Mouse (Mus musculus) gastrocnemius, adult 2 months (tissue): ENCODE data around the gene Zfp839. TPM values are rescaled to one million over a fixed set of nuclear protein-coding genes. Genes with fewer than 3 reads are reported as not detected.

Experiments used
- DNase-seq: peaks from one replicate; pipeline ENCODE4 v3.0.0; 2022
- H3K27ac ChIP-seq: fragments of 200-600 bp; 2 replicates; pipeline ENCODE4 v1.8.1; 2022; ENCODE audit warnings: mild to moderate bottlenecking
- H3K4me3 ChIP-seq: fragments of 200-600 bp; 2 replicates; pipeline ENCODE4 v1.8.1; 2022; ENCODE audit warnings: mild to moderate bottlenecking, moderate library complexity
- CTCF ChIP-seq: fragments of 200-600 bp; IDR thresholded peaks from 2 replicates; pipeline ENCODE4 v1.8.1; 2022; ENCODE audit warnings: antibody characterized with exemption, mild to moderate bottlenecking, moderate library complexity
- intact Hi-C: fragments of 180-260 bp; cut with DNase I; formaldehyde crosslinking; loops from one replicate; pipeline ENCODE4 v1.15.1; 2025
- long read RNA-seq, 2 experiments: library from polyadenylated mRNA; stranded (forward); transcript quantifications; one replicate each; pipeline ENCODE4 v2.0.0; 2021
- total RNA-seq, 2 experiments: library from RNA; stranded (reverse); gene quantifications; 2 replicates each; pipeline ENCODE4 v1.2.3; 2021

Gene Zfp839
- total RNA-seq: 1 to 10 TPM; 7.0 to 7.7 TPM
- long read RNA-seq, experiment 1, partial matches to known transcripts: 5 of 16 reads
- long read RNA-seq, experiment 1, other reads (novel, unspliced or antisense): 6 of 16 reads
- long read RNA-seq, experiment 2, partial matches to known transcripts: 2 of 12 reads
- long read RNA-seq, experiment 2, other reads (novel, unspliced or antisense): 6 of 12 reads

DNA sequence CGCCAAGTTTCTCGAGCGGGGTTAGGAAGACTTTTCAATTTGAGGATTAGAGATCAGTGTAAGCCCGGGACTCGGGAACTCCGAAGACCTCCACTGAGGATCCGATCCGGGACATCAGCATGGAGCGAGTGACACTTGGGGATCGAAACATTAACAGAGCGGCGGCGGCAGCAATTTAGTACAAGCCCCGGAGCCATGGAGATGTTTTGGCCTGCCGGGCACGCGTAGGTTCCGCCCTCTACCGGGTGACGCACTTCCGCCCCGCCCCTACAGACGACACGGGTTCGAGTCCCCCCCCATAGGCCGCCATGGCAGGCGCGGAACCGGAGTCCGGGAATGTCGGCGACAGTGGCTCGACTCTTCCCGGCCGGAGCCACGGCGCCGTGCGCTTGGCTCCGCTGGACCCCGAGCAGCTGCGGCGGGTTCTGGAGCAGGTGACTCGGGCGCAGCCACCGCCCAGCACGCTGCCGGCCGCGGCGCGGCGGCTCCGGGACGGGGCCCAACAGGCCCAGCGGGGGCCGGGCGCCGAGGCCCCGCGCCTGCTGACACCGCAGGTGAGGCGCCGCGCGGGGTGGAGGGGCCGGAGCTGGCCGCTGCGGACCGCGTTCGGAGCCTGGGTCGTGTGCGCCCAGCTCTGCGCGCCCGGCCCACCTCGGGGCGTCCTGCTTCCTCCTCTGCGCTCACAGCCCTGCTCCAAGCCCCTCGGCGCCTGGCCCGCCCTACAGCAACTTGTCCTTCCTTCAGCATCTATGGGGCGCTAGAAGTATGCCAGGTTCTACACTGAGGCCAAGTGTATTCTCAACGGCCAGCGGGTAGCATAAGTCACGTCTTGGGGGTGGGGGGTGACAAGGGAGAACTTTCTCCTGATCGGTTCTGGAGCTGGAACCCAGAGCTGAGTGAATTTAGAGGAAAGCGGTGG is at the start of gene Zfp839:
Gene Zfp839 (plus strand): TSS at position 244 of the 919 bp plus-strand sequence.
- Histone ChIP-seq H3K27ac (peak within 1 kb of the TSS; percentile 97), H3K4me3 (peak within 1 kb of the TSS; percentile 89)
- no peak for TF ChIP-seq CTCF
- intact Hi-C loops: loop anchor here (5.0 kb wide), 1 partner anchor 142 kb away; no protein-coding TSS in a partner anchor
- DNase-seq: peak; percentile 91

DNA sequence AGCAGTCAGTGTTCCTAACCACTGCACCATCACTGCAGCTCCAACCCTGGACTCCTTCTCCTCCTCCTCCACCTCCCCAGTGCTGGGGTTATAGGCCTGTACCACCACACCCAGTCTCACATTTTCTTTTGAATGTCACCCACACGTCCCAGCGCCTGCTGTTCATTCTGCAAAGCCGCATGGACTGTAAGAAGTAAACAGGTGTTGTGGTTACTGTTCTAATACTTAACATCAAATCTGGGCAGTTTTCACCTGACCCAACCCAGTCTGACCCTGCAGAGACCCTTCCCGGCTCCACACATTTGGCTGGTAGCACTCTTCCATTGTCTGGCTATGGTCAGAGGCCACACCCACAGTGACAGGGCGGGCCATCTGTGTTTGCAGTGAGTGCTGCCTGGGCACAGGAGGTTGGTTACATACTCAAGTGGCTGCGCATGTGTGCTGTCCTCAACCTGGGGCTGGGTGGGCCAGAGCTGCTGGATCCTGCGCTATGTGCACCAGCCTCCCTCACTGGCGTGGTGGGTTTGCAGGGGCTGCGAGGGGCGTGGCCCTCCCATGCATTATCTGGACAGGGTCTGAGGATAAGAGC is 48.1 kb upstream of the Zfp839 start:
- no peak overlapping the region for H3K4me3 ChIP-seq
- peak overlapping the region; percentile 31; the same call in 1 of the 2 replicates for H3K27ac ChIP-seq
- intact Hi-C loops: no loop called here
- no peak for TF ChIP-seq CTCF
- no peak for DNase-seq

DNA sequence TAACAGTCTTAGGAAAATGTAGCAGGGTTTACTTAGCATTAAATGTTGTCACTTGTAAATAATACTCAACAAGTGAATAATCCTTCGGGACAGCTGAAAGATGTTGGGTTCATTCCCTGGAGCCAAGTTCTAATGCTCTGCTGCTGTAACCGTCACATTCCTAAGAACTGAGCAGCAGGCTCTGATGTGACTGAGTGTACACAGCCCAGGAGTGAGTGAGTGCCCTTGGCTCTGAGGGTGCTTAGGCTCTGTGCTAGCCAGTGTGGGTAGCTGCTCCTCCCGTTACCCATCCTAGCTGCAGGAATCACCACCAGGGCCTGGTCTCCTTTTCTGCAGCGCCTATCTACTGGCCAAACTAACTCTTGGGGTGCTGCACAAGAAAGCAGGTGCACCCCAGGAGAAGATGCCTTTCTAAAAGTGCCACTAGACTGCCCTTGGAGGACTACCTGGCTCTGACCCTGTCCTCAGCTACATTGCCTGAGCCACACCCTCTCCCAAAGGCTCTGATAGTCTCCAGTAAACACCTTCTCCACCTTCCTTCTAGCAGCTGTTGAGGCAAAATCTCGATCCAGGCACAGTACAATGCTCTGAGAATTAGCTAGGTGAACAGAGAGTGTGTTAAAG is 47.3 kb upstream of the Zfp839 start:
- peak overlapping the region; percentile 38; the same call in 1 of the 2 replicates for H3K27ac ChIP-seq
- no peak overlapping the region for H3K4me3 ChIP-seq
- no peak for DNase-seq
- intact Hi-C loops: no loop called here
- no peak for TF ChIP-seq CTCF

DNA sequence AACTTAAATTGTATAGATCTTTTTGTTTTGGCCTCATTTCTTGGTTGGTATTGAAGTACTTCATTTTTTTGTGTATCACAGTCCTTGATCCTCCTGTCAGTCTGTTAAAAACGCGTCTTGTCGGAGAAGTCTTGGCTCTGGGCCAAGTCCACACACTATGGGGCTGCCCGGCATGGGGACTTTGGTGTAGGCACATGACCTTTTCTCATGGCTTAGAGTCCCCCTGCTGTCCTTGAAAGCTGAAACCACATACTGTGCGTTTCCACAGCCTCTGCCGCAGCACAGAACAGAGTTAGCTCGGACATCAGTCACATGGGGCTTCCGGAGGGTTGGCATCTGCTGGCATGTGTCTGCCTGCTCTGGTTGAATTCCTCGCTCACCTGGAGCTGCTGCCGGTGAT is 45.8 kb upstream of the Zfp839 start:
- no peak overlapping the region for H3K27ac ChIP-seq
- TF ChIP-seq CTCF: no peak
- intact Hi-C loops: no loop called here
- no peak for DNase-seq
- no peak overlapping the region for H3K4me3 ChIP-seq

DNA sequence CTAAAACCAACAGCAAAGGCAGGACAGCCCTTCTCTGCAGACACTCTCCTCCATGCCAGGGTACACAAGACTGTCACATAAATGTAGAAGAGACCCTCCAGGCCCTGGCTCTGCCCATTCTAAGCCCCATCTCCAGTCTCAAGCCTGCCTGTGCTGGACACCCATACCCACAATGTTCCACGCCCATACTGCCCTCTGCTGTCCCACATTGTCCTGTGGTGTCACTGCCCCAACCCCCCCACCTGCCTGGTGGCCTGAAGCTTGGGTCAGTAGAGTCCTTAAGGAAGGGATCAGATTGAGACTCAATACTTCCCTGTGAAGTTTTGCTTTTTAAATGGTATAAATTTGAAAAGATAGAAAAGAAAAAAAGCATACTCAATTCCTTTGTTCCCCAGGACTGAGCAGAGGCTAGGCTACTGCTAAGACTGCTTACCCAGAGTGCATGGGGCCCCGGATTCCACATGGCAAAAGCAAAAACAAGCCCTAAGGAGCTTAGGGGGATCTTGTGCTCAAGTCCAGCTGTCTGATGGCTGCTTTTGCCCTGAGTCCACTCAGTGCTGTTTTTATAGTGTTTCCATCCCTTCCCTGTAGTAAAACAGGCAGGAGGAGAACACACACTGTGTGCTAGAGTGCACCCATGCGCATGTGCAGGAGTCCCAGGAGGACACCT is 43.6 kb upstream of the Zfp839 start:
- no peak overlapping the region for H3K27ac ChIP-seq
- no peak overlapping the region for H3K4me3 ChIP-seq
- TF ChIP-seq CTCF: peak; percentile 64
- peak; percentile 61 for DNase-seq
- intact Hi-C loops: loop anchor here (5.0 kb wide), 1 partner anchor 69 kb away; the partner anchor contains the start of gene Wdr20

DNA sequence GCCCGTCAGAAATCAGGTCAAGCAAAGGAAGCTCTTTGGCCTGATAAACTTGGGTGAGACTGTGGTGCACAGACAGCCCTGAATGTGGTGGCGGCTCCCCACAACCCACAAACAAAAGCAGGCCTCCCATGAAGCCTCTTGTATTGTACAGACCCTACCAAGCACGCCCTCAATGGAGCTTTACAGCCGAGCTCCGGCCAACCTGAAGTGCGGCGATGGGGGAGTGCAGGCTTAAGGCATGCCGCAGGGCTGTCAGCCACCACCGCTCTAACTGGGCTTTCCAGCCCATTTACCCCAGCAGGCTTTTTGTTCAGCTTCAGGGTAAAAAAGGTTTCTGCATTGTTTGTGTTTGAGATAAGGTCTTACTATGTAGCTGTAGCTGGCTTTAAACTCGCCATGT is 41.6 kb upstream of the Zfp839 start:
- DNase-seq: no peak
- intact Hi-C loops: loop anchor here (5.0 kb wide), 1 partner anchor 71 kb away; the partner anchor contains the start of gene Wdr20
- no peak for TF ChIP-seq CTCF
- H3K4me3 ChIP-seq: no peak overlapping the region
- no peak overlapping the region for H3K27ac ChIP-seq

DNA sequence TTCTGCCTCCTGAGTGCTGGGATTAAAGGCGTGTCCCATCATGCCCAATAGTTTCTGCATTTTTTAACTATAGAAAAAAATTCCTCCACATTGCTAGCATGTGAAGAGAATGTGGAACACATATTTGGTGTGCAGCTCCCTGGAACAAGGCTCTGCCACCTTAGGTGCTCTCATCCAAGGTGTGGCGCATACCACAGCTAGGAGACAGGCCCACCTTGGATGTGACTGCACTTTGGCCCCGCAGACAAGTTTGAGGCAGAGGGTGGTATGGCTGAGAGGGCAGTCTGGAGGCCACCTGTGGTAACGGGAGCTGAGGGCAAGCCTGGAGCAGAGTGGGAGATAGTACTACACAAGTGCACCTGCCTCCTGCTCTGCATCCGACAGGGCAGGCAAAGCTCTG is 41.2 kb upstream of the Zfp839 start:
- intact Hi-C loops: loop anchor here (5.0 kb wide), 1 partner anchor 72 kb away; the partner anchor contains the start of gene Wdr20
- TF ChIP-seq CTCF: no peak
- Histone ChIP-seq H3K27ac (no peak overlapping the region), H3K4me3 (no peak overlapping the region)
- no peak for DNase-seq

DNA sequence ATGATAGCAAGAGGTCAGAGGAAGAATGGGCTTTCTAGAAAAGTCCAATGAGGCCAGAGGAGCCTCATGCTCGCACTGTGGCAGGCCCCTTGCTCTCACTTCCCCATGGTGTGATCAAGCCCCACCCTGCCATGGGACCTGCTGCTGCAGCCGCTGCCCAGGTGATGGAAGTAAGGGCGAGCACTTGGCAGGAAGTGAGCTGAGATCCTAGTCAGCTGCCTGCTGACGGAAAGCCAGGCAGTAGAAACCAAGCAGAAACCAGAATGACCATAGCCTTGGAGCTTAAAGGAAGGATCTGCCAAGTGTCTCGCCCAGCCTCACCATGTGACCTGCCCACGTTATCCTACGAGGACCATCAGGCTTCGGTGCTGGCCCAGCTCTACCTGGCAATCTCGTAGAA is 36.9 kb upstream of the Zfp839 start:
- H3K4me3 ChIP-seq: no peak overlapping the region
- no peak for DNase-seq
- no peak for TF ChIP-seq CTCF
- intact Hi-C loops: no loop called here
- no peak overlapping the region for H3K27ac ChIP-seq

DNA sequence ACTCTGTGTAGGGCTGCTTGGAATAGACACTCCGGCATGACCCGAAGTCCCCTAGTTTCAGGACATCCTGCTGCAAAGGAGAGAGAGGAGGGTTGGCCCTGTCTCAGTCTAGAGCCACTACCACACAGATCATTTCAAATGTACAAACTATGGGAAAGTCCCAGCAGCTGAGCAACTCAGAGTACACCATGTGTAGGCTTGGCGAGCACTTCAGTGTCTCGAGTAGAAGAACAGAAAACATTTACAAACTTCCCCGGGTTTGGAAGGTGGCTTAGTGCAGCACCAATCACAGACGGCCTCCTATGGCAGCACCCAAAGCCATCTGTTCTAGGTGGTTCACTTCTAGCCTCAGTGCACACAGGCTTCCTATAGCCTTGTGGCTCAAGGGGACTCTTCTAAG is 36.4 kb upstream of the Zfp839 start:
- H3K4me3 ChIP-seq: no peak overlapping the region
- no peak for TF ChIP-seq CTCF
- intact Hi-C loops: no loop called here
- no peak for DNase-seq
- H3K27ac ChIP-seq: no peak overlapping the region

DNA sequence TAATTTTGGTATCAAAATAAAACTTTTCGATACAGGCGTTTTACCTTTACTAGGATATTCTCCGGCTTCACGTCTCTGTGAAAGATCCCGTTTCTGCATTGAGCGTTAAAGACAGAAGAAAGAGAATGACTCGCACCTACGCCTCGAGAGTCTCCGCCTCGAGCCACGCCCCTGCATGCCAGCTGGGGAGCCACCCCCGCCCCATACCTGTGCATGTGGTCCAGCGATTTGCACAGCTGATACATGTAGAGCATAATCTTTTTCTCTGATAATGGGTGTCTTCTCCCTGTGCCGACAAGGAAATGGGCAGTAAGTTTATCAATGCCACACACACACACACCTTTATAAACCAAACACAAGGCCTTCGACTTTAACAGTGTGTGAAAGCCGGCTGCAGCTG is 35.1 kb upstream of the Zfp839 start:
- DNase-seq: no peak
- no peak for TF ChIP-seq CTCF
- no peak overlapping the region for H3K27ac ChIP-seq
- intact Hi-C loops: no loop called here
- H3K4me3 ChIP-seq: no peak overlapping the region

DNA sequence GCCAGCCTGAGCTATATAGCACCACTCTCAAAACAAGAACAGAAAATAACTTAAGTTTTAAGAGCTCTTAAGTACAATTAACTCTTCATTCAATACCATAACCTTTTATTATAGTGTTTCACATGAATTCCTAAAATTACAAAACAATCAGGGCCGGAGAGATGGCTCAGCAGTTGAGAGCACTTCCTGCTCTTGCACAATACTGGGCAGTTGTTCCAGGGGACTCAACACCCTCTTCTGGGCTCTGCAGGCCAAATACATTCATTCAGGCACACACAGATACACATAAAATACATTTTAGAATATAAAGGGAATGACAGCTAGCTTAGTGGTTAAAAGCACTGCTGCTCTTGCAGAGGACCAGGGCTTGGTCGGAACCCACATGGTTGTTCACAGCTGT is 33.2 kb upstream of the Zfp839 start:
- Histone ChIP-seq H3K4me3 (no peak overlapping the region), H3K27ac (no peak overlapping the region)
- no peak for DNase-seq
- TF ChIP-seq CTCF: no peak
- intact Hi-C loops: no loop called here

DNA sequence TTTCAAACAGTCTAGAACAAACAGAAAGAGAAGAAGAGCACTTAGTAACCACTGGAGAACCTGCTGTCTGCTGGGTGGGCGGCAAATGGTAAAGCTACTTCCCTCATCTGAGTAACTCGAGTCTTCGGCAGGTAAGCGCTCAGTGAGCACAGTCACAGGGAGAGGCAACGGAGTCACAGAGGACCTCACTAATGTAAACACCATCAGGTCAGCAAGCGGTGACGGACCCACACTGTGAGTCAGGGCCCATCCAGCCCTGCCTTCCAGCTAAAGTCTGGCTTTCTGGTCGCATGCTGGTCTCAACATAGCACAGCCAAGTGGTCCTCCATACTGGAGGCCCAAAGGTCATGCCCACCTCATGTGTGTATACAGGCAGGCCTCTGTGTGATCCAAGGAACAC is 30.7 kb upstream of the Zfp839 start:
- DNase-seq: no peak
- intact Hi-C loops: no loop called here
- H3K27ac ChIP-seq: no peak overlapping the region
- H3K4me3 ChIP-seq: no peak overlapping the region
- TF ChIP-seq CTCF: no peak
